Mouse (Mus musculus) hematopoietic stem cell, adult 5-6 weeks (primary cell): ENCODE measurements around the gene Hmgcl. TPM values are rescaled to one million over a fixed set of nuclear protein-coding genes. Genes with fewer than 3 reads are reported as not detected.

Source experiments
- ATAC-seq, 2 experiments: fragments of 125-278 bp in 1 of 2; replicated peaks in 1 of 2; 2 replicates each; pipeline ENCODE4 v1.8.0; 2016 to 2017; ENCODE audit warnings: inconsistent platforms in 2 of 2, mild to moderate bottlenecking in 2 of 2, moderate number of reproducible peaks in 2 of 2, low read depth in 1 of 2, moderate TSS enrichment in 1 of 2; ENCODE audit not compliant: low FRiP score in 2 of 2, poor library complexity in 2 of 2, severe bottlenecking in 2 of 2, insufficient read depth in 1 of 2, low TSS enrichment in 1 of 2
- total RNA-seq: library from RNA; stranded (forward); fragments of 172-1452, 232-1000 nt; gene quantifications from 2 replicates; pipeline ENCODE4 v1.2.3, GENCODE M21; 2017

Gene Hmgcl
- total RNA-seq, 1 experiment from 2014 or later, result 35.7 TPM

DNA sequence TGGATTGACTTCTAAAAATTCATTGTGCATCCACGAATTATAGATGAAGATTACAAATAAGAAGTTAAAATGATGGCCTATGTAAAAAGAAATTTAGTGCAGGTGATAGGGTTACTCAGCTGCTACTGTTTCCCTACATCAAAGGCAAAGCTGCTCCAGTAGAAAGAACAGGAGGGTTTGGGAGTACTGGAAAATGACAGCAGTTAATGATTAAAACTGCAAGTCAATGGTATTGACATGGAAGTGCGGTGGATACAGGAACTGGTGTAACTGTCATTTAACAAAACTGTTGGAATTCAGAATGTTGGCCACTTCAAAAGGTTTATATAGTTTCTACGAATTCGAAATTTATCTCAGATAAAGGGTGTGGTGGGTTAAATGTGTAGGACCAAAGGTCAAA lies 48.9 kb downstream of the Hmgcl start:
- no peak for ATAC-seq

DNA sequence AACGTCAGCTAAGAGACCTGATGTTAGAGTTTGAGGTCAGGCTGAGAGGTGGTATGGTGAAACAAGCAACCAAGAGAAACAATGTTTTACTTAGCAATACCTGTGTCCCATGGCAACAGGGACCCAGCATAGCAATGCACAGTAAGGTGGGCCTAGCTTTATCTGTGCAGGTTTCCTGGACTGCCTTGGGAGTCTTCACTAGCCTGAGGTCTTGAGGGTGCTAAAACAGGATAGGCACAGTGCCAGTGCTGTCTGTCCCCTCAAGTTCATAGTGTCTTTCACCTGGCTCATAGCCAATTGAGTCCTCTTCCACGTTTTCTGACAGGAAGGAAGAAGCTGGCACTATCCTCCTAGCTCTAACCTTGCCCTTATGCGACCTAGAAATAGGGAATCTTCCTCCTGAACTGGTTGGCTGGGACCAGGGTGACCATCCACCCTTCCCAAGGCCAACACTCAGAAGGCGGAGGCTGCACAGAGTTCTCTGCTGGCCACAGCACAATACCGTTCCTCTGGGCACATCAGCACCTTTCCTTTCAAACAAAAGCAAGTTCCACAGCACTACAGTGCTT lies 57.9 kb downstream of the Hmgcl start:
- ATAC-seq, result no peak

DNA sequence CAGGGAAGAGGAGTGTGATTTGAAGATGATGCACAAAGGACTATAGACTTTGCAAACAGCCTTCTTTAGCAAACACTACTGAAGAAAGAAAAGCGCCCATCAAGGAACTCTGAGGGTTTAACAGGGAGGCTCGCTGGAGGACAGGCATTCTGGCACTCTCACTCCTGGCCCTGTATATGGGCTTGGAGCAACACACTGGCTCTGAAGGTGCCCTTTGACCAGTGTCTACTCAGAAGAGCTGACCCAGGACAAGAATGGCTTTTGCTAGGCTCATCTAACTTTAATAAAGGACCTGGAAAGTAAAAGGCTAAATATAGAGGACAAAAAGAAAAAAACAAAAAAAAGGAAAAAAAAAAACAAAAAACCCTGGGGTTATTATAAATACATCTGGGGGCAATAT lies 58.7 kb downstream of the Hmgcl start:
- no peak for ATAC-seq

DNA sequence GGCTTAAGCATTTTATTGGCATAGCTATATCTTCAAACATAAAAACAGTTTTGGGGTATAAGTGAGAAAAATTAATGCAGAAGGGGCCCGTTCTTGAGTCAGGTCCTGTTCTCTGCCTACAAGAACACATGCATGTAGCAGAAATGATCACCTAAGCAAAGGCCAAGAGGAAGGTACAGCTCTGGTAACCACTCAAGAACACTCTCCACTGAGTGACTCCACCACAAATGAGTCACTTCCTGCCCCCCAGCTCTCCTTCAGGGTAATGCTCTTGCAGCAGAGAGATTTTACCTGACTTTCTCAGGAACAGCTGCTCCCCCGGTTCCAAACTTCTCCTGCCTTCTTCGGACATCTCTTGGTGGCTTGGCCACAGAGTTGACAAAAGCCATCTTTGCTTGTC lies 60.6 kb downstream of the Hmgcl start:
- ATAC-seq, result no peak

DNA sequence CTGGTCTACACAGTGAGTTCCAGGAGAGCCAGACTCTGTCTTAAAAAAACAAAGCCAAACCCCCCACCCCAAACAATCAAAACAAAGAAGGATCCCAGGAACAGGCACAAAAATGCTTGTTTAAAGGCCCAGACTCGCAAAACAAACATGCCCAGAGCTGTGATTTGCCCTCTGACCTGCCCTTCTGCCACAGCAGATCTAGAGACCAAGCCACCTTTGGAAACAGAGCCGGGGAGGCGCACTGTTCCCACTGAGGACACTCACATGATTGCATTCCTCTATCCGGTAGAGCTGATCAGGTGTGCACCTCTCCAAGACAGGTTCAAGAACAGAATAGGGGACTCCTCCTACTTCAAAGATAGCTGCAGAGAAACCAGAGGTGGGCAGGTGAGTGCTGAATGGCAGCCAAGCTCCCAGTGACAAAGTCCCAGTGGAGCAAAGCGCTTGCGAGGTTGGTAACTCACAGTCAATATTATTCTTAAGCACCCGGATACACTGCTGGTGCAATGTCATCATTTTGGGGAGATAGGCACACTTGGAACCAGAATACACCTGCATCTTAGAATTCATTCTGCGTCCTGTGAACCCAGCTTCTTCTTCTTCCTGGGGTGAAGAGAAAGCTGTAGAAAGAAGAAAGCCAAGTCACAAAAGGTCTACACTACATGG lies 62.7 kb downstream of the Hmgcl start:
- ATAC-seq, result no peak

DNA sequence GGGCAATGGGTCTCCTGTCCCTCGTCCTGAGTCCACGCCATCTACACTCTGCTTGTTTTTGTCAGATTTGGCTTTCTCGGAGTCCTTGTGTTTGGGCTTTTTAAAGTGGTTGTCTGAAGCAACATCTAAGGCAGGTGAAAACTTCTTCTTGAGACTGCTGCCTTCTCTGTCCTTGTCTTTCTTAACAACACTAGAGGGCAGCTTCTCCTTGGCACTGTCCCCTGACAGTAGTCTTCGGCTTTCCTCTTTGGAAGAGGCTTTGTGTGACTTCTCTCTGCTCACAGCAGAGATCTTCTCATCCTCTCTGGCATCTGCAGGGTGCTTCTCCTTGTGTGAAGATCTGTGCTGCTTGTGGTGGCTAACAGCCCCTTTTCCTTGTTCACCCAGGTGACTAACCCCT lies 64.3 kb downstream of the Hmgcl start:
- ATAC-seq, result no peak

Other genes starting within 250 kb of the Hmgcl start
- not detected in 2 replicates for gene Il22ra1, start 218.3 kb upstream of the Hmgcl start, total RNA-seq
- gene Myom3, start 186.7 kb upstream of the Hmgcl start, total RNA-seq, result not detected in 2 replicates
- gene Srsf10, start 90.7 kb upstream of the Hmgcl start, total RNA-seq, result 246 and 267 TPM in 2 replicates
- gene Pnrc2, start 72.6 kb upstream of the Hmgcl start, total RNA-seq, result 210 and 250 TPM in 2 replicates
- 3.1 and 3.8 TPM in 2 replicates for gene Cnr2, start 51.1 kb upstream of the Hmgcl start, total RNA-seq
- gene Fuca1, start 25.7 kb upstream of the Hmgcl start, total RNA-seq, result 99.5 and 155 TPM in 2 replicates
- gene Gale, start 17.3 kb downstream of the Hmgcl start, total RNA-seq, result 2.3 and 4.4 TPM in 2 replicates
- 10.8 and 19.3 TPM in 2 replicates for gene Lypla2, start 26.2 kb downstream of the Hmgcl start, total RNA-seq
- 24.1 and 63.2 TPM in 2 replicates for gene Pithd1, start 40.8 kb downstream of the Hmgcl start, total RNA-seq
- 43.3 and 49.1 TPM in 2 replicates for gene Eloa, start 75.3 kb downstream of the Hmgcl start, total RNA-seq
- gene Rpl11, start 107.0 kb downstream of the Hmgcl start, total RNA-seq, result 829 and 1,291 TPM in 2 replicates
- gene Id3, start 197.0 kb downstream of the Hmgcl start, total RNA-seq, result 6.8 and 7.3 TPM in 2 replicates
- 7.1 and 7.2 TPM in 2 replicates for gene E2f2, start 225.9 kb downstream of the Hmgcl start, total RNA-seq